Mouse (Mus musculus): ENCODE results near the gene Amfr.

- no peak for TF ChIP-seq CTCF (IDR thresholded peaks at IDR 0.05; ENCODE audit: low read depth)
- no peak for TF ChIP-seq EP300 (IDR thresholded peaks at IDR 0.05; ENCODE audit: low read depth)
Observed at GRCm38 (mm10) chr8:94033601-94034000, 21.0 kb upstream of the Amfr start.
